Mouse (Mus musculus) heart, embryonic 12.5 days (tissue): ENCODE results near the gene Calr3. TPM values are rescaled to one million over a fixed set of nuclear protein-coding genes. Genes with fewer than 3 reads are reported as not detected.
A peak's percentile ranks its signal among the peaks of the same experiment; 100 is the strongest.

Experiments used
- ATAC-seq: fragments of 200-750 bp; cut with Nextera tagmentation; 2 replicates; pipeline ENCODE4 v1.8.0; 2017; ENCODE audit warnings: moderate TSS enrichment, moderate library complexity; ENCODE audit not compliant: insufficient number of reproducible peaks, low FRiP score
- H3K27ac ChIP-seq: fragments of 300-500 bp; sonication (generic); 2 replicates; pipeline ENCODE4 v1.5.1; 2016; ENCODE audit warnings: mild to moderate bottlenecking, moderate library complexity; ENCODE audit not compliant: poor library complexity, severe bottlenecking
- H3K27me3 ChIP-seq: fragments of 300-500 bp; sonication (generic); replicated peaks from 2 replicates; pipeline ENCODE4 v1.6.1; 2016; ENCODE audit warnings: mild to moderate bottlenecking, moderate library complexity
- H3K36me3 ChIP-seq: fragments of 300-500 bp; sonication (generic); 2 replicates; pipeline ENCODE4 v1.6.1; 2016; ENCODE audit warnings: mild to moderate bottlenecking, moderate library complexity
- H3K4me1 ChIP-seq: fragments of 300-500 bp; sonication (generic); replicated peaks from 2 replicates; pipeline ENCODE4 v1.6.1; 2016; ENCODE audit warnings: mild to moderate bottlenecking
- H3K4me2 ChIP-seq: fragments of 300-500 bp; sonication (generic); 2 replicates; pipeline ENCODE4 v1.6.1; 2016; ENCODE audit warnings: mild to moderate bottlenecking, moderate library complexity
- H3K4me3 ChIP-seq: fragments of 300-500 bp; sonication (generic); 2 replicates; pipeline ENCODE4 v1.5.1; 2016; ENCODE audit warnings: mild to moderate bottlenecking
- H3K9ac ChIP-seq: fragments of 300-500 bp; sonication (generic); 2 replicates; pipeline ENCODE4 v1.6.1; 2016; ENCODE audit warnings: mild to moderate bottlenecking, moderate library complexity
- H3K9me3 ChIP-seq: fragments of 300-500 bp; sonication (generic); replicated peaks from 2 replicates; pipeline ENCODE4 v1.6.1; 2016; ENCODE audit warnings: mild to moderate bottlenecking, moderate library complexity
- WGBS: fragments of 180-500 bp; shearing (Covaris S2); methylation state at CpG from one replicate; pipeline ENCODE4 v1.1.7; 2016; 5-methylcytosine and 5-hydroxymethylcytosine counted together
- polyA plus RNA-seq: library from polyadenylated mRNA; unstranded; fragments of >200 nt; fragmentation: Nextera tagmentation; extraction: Ambion mirVana; gene quantifications from 2 replicates; pipeline ENCODE4 v1.2.1, GENCODE M21; 2016

Gene Calr3
- 0.78 and 1.3 TPM in 2 replicates for polyA plus RNA-seq

GRCm38 (mm10) chr8:72443338-72443993, at the start of gene Calr3, which contains the start of gene 1700030K09Rik:
Gene Calr3 (minus strand): TSS chr8:72443870.
Gene 1700030K09Rik (plus strand): TSS chr8:72443880.
- peak within 1 kb of the TSS; percentile 54 for H3K4me3 ChIP-seq
- WGBS, result 6% methylated on average over 34 of the region's 34 CpGs
- peak; percentile 100 for ATAC-seq

GRCm38 (mm10) chr8:72493381-72493780, 49.7 kb upstream of the Calr3 start:
- Histone ChIP-seq H3K4me3 (peak overlapping the region; percentile 96), H3K4me2 (peak overlapping the region; percentile 77), H3K9me3 (no peaks in the 10 kb centered on the region), H3K27ac (peak overlapping the region; percentile 38; the same call in 1 of the 2 replicates), H3K9ac (peak overlapping the region; percentile 73), H3K27me3 (no peaks in the 10 kb centered on the region), H3K4me1 (peaks cover 25% of the 10 kb centered on the region), H3K36me3 (peaks cover 38% of the 10 kb centered on the region)
- ATAC-seq, result no peak
- 11% methylated on average over 8 of the region's 8 CpGs for WGBS

More at GRCm38 (mm10) chr8:72443338-72443993, at the start of gene Calr3, which contains the start of gene 1700030K09Rik:
- Histone ChIP-seq H3K27ac (no peak within 1 kb of the TSS; the same call in 1 of the 2 replicates), H3K9me3 (no peaks in the 10 kb centered on the region), H3K4me2 (peak within 1 kb of the TSS; percentile 70), H3K9ac (peak within 1 kb of the TSS; percentile 75), H3K4me1 (no peaks in the 10 kb centered on the region), H3K36me3 (peaks cover 17% of the 10 kb centered on the region), H3K27me3 (no peaks in the 10 kb centered on the region)

DNA sequence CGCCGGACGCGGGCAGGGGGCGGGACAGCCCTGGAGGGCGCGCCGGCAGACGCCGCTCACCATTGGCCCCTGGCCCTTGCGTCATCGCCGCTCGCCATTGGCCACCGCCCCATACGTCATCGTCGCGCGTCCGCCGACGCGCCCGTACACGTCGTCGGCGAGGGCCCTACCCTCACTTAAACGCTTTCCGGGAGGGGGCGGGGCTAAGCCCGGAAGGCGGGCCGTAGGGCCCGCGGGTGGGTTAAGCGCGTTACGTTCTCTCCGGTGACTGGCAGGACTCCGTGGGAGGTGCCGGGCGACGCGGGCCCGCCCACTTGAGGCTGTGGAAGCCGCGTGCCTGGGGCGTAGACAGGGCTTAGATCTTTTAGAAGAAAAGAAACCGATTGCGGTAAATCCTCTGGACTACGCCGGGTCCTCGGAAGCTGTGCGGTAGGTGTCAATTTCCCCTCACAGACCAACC, 49.0 kb upstream of the Calr3 start:
- Histone ChIP-seq H3K9me3 (no peaks in the 10 kb centered on the region), H3K27me3 (no peaks in the 10 kb centered on the region), H3K4me3 (peak overlapping the region; percentile 96), H3K9ac (peak overlapping the region; percentile 93), H3K27ac (peak overlapping the region; percentile 38; the same call in 1 of the 2 replicates), H3K4me2 (peak overlapping the region; percentile 77), H3K36me3 (peaks cover 44% of the 10 kb centered on the region), H3K4me1 (peaks cover 25% of the 10 kb centered on the region)
- ATAC-seq, result peak; percentile 98
- WGBS, result under 1% methylated on average over 54 of the region's 56 CpGs

DNA sequence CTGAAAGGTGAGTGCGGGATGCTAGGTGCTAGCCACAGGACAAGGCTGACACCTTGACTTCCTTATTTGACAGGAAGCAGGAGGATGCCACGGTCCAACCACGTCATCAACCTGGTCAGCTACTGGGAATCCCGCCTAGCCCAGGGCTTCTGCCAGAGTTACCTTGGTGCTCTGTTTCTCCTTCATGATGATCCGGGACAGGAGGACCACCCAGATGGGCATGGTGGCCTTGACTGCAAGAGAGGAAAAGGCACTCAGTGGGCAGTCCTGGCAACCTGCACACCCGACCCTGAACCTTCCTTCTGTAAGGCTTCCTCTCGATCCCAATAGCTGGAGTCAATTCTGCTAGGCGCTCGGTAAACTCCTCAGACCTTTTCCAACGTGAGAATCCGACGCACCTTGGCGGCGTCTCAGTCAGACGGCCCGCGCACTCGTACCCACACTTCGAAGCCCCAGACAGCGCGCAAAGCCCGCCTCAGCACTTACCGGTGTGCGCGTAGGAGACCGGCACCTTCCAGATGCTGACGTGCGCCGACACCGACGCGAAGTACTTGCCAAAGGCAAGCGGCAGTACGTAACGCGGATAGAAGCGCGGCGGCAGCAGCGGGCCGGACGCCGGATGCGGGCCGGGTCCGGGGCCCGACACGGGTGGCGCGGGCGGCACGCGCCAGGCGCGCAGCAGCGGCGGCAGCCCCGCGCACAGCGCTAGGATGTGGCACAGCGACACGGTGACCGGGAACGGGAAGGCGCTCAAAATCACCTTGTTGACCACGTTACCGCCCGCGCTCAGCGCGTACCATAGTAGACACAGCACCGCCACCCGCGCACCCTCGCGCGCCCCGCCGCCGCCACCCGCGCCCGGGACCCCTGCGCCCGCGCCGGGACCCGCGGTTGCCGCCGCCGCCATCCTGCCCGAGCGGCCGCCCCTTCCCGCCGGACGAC, 48.3 kb upstream of the Calr3 start, which contains the start of gene Slc35e1:
Slc35e1 (minus strand) TSS at position 935 of the 942 bp plus-strand sequence.
- H3K27me3 ChIP-seq, result no peaks in the 10 kb centered on the region
- peak within 1 kb of the TSS; percentile 96 for H3K4me3 ChIP-seq
- peak within 1 kb of the TSS; percentile 72 for H3K27ac ChIP-seq
- peaks cover 25% of the 10 kb centered on the region for H3K4me1 ChIP-seq
- H3K4me2 ChIP-seq, result peak within 1 kb of the TSS; percentile 77
- H3K9ac ChIP-seq, result peak within 1 kb of the TSS; percentile 93
- WGBS, result under 1% methylated on average over 85 of the region's 98 CpGs
- H3K9me3 ChIP-seq, result no peaks in the 10 kb centered on the region
- H3K36me3 ChIP-seq, result peaks cover 48% of the 10 kb centered on the region
- ATAC-seq, result peak; percentile 27

DNA sequence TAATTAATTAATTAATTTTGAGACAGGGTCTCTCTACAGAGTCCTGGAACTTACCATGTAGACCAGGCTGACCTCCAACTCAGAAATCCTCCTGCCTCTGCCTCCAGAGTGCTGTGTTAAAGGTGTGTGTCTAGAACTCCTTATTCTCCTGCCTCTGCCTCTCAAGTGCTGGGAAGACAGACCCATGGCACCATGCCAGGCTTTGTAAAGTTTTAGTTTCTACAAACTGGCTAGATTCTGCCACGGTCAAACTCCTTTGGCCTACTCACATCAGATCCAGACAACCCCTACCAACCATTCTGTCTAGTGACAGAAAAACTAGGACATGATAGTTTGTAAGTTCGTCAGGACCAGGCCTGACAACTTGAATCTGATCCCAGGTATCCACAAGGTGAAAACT, 47.3 kb upstream of the Calr3 start:
- H3K27ac ChIP-seq, result no peak overlapping the region
- ATAC-seq, result no peak
- H3K9me3 ChIP-seq, result no peaks in the 10 kb centered on the region
- H3K4me3 ChIP-seq, result peak overlapping the region; percentile 96
- H3K27me3 ChIP-seq, result no peaks in the 10 kb centered on the region
- 89% methylated on average over 2 of the region's 2 CpGs for WGBS
- H3K36me3 ChIP-seq, result peaks cover 48% of the 10 kb centered on the region
- H3K4me1 ChIP-seq, result peaks cover 28% of the 10 kb centered on the region
- peak overlapping the region; percentile 77 for H3K4me2 ChIP-seq
- H3K9ac ChIP-seq, result peak overlapping the region; percentile 93; the same call in 1 of the 2 replicates

GRCm38 (mm10) chr8:72487014-72487413, 43.3 kb upstream of the Calr3 start:
- no peaks in the 10 kb centered on the region for H3K27me3 ChIP-seq
- H3K4me2 ChIP-seq, result no peak overlapping the region
- peaks cover 67% of the 10 kb centered on the region for H3K36me3 ChIP-seq
- peaks cover 16% of the 10 kb centered on the region for H3K4me1 ChIP-seq
- no peak overlapping the region for H3K27ac ChIP-seq
- H3K9ac ChIP-seq, result no peak overlapping the region
- H3K4me3 ChIP-seq, result no peak overlapping the region
- ATAC-seq, result no peak
- no peaks in the 10 kb centered on the region for H3K9me3 ChIP-seq

- peaks cover 76% of the 10 kb centered on the region for H3K36me3 ChIP-seq
These were observed 42.0 kb upstream of the Calr3 start for GRCm38 (mm10) chr8:72485456-72486199.

DNA sequence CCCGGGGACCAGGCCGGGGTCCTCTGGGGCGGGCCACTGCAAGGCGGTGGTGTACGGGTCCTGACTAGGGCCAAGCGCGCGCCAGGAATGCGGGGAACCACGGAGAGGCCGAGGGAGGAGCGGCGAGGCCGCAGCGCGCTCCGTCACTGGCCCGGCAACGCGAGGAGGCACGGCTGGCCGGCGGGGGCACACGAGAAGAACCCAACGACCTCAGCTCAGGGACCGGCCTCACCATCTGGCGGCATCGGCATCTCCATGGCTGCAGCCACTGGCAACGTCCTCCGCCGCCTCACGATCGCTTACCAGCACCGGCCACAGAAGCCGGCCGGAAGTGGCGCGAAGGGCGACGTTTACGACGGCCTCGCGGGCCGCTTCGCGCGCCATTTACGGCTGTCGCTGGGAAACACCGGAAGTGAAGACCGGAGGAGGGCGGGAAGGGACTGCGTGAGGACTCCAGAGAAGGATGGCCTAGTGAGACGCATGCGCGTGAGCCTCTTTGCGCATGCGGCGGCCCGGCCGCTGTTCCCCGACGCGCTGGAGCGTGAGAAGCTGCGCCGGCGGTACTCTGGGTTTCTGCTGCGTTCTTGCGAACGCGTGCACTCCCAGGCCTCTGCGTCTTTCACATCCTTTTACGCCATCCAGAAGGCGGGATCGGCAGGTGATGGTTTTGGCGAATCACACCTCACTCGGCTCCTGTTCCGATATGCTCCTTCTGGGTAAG, 31.3 kb upstream of the Calr3 start, which contains the start of gene Cherp:
Cherp (minus strand) TSS at position 401 of the 721 bp plus-strand sequence.
- Histone ChIP-seq H3K9ac (peak within 1 kb of the TSS; percentile 87), H3K4me2 (peak within 1 kb of the TSS; percentile 97), H3K36me3 (peaks cover 45% of the 10 kb centered on the region), H3K4me1 (peaks cover 19% of the 10 kb centered on the region), H3K4me3 (peak within 1 kb of the TSS; percentile 81), H3K9me3 (peaks cover 9% of the 10 kb centered on the region; the same call in 1 of the 2 replicates), H3K27me3 (no peaks in the 10 kb centered on the region), H3K27ac (peak within 1 kb of the TSS; percentile 80)
- peak; percentile 94 for ATAC-seq
- WGBS, result under 1% methylated on average over 80 of the region's 80 CpGs

More at GRCm38 (mm10) chr8:72485456-72486199, 42.0 kb upstream of the Calr3 start:
- Histone ChIP-seq H3K27ac (no peak overlapping the region), H3K9ac (no peak overlapping the region), H3K27me3 (no peaks in the 10 kb centered on the region), H3K4me2 (no peak overlapping the region), H3K4me1 (peaks cover 5% of the 10 kb centered on the region; the same call in 1 of the 2 replicates), H3K9me3 (no peaks in the 10 kb centered on the region), H3K4me3 (no peak overlapping the region)
- ATAC-seq, result no peak
- 78% methylated on average over 6 of the region's 6 CpGs for WGBS

DNA sequence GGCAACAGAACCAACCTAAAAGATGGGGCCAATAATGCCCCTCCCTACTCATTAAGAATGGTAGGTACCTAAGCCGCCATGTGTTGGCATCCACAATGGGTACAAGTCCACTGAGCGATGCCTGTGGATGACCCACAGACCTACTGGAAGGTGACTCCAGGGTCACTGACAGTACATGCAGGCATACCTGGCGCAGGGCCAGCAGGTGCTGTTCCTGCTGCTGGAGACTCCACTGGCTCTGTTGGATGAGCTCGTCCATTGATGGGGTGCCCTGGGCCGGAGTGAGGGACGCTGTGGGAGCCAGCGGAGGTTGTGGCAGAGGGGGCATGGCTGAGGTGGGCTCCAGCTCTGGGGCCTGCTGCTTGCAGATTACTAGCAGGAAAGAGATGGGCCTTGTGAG, 27.0 kb upstream of the Calr3 start:
- no peaks in the 10 kb centered on the region for H3K9me3 ChIP-seq
- no peaks in the 10 kb centered on the region for H3K27me3 ChIP-seq
- no peak overlapping the region for H3K4me2 ChIP-seq
- peaks cover 77% of the 10 kb centered on the region for H3K36me3 ChIP-seq
- H3K4me1 ChIP-seq, result peaks cover 11% of the 10 kb centered on the region
- WGBS, result 92% methylated on average over 7 of the region's 7 CpGs
- no peak overlapping the region for H3K27ac ChIP-seq
- ATAC-seq, result no peak
- no peak overlapping the region for H3K4me3 ChIP-seq
- H3K9ac ChIP-seq, result no peak overlapping the region

GRCm38 (mm10) chr8:72469984-72470383, 26.3 kb upstream of the Calr3 start:
- Histone ChIP-seq H3K27ac (no peak overlapping the region), H3K9me3 (no peaks in the 10 kb centered on the region), H3K4me1 (peaks cover 10% of the 10 kb centered on the region), H3K36me3 (peaks cover 84% of the 10 kb centered on the region), H3K9ac (no peak overlapping the region), H3K4me2 (no peak overlapping the region), H3K4me3 (no peak overlapping the region), H3K27me3 (no peaks in the 10 kb centered on the region)
- ATAC-seq, result no peak
- 91% methylated on average over 8 of the region's 8 CpGs for WGBS
